Mouse (Mus musculus) large intestine, adult 2 months (tissue): ENCODE measurements around the gene Fam196b. TPM values are rescaled to one million over a fixed set of nuclear protein-coding genes. Genes with fewer than 3 reads are reported as not detected.

Experiments
- DNase-seq: peaks from one replicate; pipeline ENCODE4 v3.0.0-alpha.2; 2012; ENCODE audit warnings: low read depth, low spot score
- WGBS: fragments of 180-500 bp; shearing (Covaris S2); methylation state at CpG from one replicate; pipeline ENCODE4 v1.1.7; 2018; 5-methylcytosine and 5-hydroxymethylcytosine counted together
- polyA plus RNA-seq: library from polyadenylated mRNA; depleted of rRNA; stranded (reverse); fragments of >200 nt; gene quantifications from 2 replicates; pipeline ENCODE4 v1.2.3, GENCODE M21; 2012

Fam196b gene
- polyA plus RNA-seq, 1 experiment, result 0.04 TPM

DNA sequence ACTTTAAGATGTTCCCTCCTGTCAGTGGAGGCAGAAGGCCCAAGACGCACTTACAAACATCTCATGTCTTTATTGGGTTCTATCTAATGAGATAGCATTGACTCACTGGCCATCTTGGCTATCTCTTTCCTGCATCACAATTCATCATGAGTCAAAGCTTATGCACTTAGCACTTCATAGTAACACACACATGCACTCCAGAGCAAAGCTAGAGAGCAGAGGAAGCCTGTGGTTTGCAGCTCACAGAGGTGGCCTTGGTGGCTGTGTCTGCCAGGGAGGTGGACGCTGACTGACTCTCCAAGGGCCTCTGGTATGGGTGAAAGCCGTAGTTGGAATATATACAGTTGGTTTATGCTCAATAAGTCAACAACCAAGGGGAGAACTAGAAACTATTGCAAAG is 81.2 kb downstream of the Fam196b start:
- WGBS, result 73% methylated on average over 3 of the region's 3 CpGs
- no peak for DNase-seq

DNA sequence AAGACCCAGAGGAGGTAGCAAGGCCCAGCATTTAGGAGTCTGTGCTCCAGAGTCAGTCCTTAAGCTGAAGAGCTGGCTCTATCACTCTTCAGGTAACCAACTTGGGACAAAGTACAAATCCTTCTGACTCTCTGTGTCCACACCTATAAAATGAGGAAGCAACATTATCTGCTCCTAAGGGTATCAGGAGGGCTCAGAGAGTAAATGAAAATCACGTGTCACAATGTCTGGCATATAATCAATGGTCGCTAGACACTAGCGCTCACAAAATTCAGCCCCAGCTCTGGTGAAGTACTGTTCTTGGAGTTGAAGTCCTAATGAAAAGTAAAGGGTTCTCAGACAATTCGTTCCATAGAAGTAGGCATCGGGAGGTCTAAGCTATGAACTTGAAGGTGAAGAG is 83.0 kb downstream of the Fam196b start:
- no peak for DNase-seq
- 83% methylated on average over 5 of the region's 5 CpGs for WGBS

DNA sequence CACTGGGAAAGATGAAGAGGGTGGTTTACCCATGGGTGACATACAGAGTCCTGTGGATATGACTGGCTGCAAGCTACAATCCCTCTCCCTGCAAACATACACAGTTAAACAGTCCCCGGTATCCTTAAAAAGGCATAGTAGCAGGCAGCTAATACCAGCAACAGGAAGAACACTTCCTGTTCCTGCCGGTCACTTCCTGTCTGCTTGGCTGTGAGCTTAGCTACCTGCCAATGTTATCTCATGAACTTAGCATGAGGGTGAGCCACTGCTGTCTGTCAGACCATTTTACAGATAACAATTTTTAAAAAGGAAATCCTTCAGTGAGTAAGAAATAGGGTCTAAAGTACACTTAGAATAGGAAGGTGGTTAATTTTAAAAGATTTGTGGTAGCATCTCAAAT is 83.9 kb downstream of the Fam196b start:
- no peak for DNase-seq
- 85% methylated on average over 2 of the region's 2 CpGs for WGBS

DNA sequence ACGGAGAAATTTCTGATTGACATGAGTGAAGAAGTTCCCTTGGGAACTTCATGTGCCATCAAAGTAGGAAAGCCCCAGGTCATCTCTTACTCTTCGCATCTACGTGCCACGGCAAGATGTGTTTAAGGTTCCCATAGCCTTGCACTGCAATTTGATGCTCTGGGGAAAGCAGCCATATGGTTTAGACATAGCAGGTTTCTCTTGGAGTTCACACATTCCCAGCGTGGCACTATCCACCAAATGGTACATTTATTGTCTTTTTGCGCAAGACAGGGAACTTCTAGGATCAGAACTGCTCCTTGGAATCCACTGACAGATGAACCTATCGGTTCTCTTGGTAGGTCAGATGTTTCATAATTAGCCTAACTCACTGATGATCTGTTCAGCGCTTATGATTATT is 86.7 kb downstream of the Fam196b start:
- no peak for DNase-seq
- WGBS, result 88% methylated on average over 8 of the region's 8 CpGs

DNA sequence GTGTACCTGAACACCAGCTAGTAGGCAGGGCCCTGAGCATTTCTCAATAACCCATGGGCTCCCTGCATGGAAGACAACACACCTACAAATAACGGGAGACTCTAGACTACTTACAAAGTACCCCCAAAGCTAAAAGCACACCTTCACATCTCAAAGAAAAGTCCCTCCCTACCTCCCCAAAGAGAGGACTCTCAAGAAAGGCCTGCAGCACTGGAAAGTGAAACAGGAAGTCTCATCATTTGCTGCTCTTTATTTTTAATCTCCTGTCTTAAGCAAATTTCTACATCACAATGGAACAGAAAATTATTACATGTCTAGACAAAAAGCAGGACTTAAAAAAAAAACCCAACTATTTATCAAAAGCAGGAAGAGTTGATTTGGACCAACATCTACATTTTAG is 90.7 kb downstream of the Fam196b start:
- DNase-seq, result no peak
- WGBS, result 74% methylated on average over 1 of the region's 1 CpGs

DNA sequence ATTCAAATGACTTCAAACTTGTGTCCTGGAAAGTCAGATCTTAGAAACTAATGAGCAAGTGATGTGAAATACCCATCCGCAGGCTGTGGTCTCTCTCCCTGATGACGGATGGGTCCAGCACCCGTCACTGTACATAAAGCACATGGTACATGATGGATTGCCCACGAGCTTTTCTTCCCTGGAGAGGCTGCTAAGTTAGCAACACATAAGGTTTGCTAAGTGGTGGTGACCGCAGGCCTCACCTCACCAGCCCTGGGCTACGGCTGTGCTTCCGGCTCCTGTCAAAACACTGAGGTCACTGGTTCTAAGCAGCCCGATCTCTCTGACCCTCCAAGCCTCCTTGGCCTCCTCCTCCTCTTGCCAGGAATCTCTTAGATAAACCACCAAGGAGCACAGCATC is 91.7 kb downstream of the Fam196b start:
- 72% methylated on average over 8 of the region's 8 CpGs for WGBS
- no peak for DNase-seq

DNA sequence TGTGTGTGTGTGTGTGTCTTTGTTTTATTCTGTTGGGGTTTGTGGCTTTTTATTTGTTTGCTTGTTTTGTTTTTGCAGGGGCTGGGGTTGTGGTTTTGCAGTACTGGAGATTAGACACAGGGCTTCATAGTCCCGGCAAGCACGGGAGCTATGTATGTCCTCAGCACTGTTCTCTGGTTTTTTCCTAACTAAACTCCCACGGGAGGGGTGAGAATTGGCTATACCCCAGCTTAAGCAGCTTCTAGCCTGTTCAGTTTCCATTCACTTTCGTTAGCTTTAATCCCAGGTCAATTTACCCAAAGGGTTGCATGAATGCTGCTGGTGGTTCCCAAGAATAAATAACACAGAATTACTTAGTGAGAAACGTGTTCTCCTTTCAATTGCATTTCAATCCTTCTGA is 92.2 kb downstream of the Fam196b start:
- no peak for DNase-seq
- 49% methylated on average over 5 of the region's 5 CpGs for WGBS

DNA sequence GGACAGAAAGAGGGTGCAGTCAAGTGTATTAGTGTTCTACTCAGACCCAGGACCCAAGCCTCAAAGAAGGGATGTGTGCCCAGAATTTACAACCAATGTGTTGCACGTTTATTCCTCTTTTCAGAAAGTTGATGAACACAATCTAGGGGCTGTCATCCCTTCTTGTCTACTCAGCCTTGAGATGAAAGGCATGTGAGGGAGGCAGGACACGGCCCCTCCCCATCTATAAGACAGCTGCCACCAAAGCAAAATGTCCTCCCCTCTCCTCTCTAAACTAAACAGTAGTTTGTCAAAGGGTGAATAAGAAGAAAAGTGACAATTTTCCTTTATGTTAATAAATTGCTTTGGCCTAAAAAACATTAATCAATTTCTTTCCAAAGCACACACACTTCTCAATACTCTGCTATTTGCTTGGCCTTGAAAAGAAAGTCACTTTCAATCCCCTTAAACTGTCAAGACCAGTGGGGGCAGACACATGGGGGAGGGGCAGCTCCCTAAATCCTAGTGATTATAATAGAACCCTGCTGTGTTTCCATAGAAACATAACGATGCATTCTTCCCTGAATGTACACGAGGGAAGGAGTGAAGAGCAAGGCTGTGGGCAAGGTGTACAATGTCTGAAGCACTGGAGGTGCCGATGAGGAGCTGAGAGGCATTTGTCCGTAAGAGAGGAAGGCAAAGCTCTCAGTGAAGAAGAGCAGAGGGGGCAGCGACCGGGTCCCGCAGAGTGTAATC is 101.4 kb downstream of the Fam196b start:
- DNase-seq, result no peak
- WGBS, result 56% methylated on average over 9 of the region's 9 CpGs

DNA sequence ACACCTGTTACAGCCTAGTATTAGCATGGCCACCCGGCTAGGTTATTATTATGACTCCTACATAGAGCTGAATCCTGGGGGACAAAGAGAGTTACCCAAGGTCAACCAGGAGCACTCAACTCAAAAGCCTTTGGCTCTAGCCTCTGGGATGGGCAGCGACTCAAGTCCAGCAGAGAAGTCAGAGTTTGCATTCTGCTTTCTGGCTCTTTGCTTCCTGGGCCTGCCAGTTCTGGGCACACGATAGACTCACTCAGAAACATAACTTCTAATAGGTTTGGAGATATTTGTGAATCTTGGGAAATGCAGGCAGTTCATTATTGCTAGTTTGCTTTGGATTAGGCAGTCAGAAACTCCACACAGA is 102.0 kb downstream of the Fam196b start:
- WGBS, result 80% methylated on average over 3 of the region's 3 CpGs

DNA sequence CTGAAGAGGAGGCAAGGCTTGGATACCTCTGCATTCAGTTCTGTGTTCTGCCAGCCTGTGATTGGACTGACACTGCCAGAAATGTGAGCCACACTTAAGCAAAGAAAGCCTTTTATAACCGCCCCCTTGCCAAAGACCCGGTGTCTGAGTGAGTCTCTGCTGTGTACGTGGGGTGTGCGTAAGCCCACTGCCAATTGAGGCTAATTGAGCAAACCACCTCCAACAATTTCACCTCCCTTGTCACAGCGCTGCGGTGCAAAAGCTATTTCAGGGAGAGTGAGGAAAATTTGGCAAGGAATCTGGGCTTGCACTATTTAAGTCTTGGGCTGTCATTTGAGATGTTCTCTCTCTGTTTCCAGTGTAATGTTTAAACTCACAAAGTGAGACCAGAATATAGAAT is 106.4 kb downstream of the Fam196b start:
- WGBS, result 50% methylated on average over 6 of the region's 6 CpGs
- DNase-seq, result no peak

More for the DNA sequence above, 102.0 kb downstream of the Fam196b start:
- no peak for DNase-seq

DNA sequence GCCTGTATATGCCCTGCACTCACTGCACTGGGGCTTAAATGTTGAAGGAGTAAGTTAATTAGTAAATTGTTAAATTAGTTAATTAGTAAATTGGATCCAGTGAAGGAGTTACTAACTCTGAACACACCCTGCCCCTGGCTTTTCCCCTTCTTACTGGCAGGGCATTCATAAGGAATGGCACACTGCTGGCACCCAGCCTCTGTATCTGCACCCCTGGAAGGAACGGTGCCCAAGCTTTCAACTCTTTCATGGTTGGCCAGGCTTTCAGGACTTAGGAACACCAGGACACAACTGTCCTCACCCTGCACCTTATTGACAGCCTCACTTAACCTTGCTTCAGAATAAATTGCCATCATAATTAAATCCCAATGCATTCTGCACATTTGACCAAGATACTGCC is 109.9 kb downstream of the Fam196b start:
- DNase-seq, result no peak

DNA sequence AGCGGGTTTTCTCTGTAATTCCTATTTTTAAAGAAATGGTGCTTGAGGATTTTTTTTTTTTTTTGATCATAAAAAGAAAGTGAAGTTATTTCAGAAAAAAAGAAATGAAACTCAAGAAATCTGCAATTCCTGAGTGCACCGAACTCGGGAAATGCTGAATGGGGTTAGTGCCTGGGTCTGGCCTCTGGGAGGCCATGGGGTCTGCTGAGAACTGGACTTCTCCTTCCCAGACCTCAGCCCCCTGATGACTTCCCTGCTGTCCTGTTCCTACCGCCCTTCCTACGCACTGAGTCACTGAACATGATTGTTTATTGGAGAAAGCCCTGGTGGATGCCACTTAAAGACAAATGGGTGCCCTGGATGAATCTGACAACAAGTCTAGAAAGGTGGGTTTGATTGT is 112.6 kb downstream of the Fam196b start:
- WGBS, result 77% methylated on average over 5 of the region's 5 CpGs
- no peak for DNase-seq

More for the DNA sequence above, 109.9 kb downstream of the Fam196b start:
- 89% methylated on average over 1 of the region's 1 CpGs for WGBS

DNA sequence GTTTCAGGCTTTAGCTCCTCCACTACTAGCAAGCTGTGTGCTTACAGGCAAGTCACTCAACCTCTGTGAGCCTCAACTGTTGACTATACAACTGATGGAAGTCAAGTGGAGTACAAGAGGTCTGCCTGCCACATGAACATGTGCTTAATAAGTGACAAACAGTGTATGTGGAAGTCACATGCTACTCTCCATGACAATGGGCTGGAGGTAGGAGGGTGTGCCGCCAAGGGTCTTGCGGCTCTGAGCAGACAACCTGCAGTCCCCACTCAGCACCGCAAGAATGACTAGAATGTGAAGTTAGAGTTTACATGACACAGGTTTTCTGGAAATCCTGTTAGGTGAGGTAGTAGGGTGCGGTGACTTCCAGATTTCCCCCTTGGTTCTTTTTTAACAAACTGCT is 116.3 kb downstream of the Fam196b start:
- DNase-seq, result no peak
- WGBS, result 70% methylated on average over 4 of the region's 4 CpGs

DNA sequence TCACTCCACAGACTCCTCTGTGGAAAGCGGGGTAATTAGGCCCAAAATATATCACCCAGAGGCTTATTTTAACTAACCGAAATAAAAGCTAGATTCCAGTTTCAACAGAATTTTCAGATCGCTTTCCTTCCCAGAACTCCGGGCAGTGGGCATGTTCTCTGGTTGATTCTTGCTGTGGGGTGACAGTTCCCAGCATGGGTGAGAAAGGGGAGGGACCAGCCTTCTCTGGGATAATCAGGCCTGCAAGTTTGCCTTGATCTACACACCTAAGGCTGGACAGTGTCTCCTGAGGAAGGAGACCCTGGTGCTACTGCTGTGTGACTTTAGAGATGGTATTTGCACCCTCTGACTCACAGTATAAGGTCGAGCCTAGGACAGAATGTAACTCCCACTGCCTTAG is 116.7 kb downstream of the Fam196b start:
- WGBS, result 59% methylated on average over 5 of the region's 5 CpGs
- no peak for DNase-seq

DNA sequence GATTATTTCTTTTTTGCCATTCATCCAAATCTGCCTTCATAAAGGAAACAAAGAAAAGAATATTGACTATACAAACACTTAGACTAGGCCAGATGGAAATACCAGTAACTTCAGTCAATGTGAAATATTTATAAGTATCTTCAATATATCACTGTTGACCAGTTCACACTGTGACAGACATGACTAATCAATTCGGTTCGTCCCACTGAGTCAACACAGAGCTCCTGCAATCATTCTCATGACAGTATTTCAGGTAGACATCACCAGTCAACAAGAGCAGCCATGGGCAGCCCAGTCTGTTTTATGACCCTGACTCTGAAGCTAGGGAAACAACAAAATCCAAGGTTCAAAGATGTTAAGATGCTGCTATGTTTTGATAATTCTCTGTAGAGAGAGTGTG is 117.4 kb downstream of the Fam196b start:
- no peak for DNase-seq
- WGBS, result 69% methylated on average over 2 of the region's 2 CpGs

DNA sequence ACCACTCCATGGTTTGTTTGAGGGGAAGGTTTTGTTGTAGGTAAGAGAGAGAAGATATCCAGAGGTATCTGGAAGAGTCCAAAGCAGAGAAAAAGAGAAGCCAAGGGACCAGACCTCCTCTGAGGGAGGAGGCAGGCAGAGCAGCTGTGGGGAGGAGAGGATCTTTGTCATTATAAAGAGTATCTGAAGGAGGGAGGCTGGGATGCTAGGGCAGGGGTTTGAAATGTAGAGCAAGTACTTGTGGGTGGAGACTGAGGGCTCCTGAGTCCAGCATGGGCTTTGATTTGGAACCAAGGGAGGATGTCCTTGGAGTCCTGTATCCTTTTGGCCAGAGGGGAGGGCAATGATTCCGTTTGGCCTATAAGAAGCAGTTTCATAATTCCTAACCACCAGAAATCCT is 122.8 kb downstream of the Fam196b start:
- no peak for DNase-seq
- 72% methylated on average over 1 of the region's 1 CpGs for WGBS

DNA sequence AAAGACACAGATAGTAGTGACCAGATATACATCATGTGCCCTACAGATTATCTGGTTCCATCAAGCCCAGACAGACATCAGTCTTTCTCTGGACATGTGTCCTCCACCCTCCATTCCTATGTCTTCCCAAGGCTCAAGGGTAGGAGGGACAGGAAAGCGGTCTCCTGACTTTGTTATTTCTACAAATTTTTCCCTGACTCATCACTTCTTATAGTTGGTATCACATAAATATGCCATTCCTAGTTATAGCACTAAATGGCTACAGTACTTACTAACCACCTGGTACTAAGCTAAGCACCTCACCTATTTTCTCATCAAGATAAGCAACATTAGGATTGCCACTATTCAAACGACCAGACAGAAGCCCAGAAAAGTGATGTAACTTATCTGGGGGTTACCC is 123.8 kb downstream of the Fam196b start:
- 37% methylated on average over 2 of the region's 2 CpGs for WGBS

DNA sequence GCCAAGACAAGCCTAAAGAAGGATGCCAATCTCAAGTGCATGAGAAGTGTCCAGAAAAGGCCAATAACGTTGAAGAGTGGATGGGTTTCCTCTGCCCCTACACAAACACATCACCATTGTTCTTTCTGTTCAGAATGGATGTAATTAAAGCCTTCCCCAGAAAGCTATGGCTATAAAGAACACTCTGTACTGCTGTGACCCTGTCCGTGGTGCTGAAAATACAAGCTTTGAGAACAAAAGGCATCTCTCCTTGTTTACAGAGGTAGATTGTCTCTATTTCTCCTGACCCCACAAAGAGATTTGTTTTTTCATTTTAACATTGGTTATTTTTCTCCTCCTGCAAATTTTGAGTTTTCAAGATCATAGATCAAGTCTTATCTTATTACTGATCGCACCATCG is 133.3 kb downstream of the Fam196b start:
- no peak for DNase-seq
- 47% methylated on average over 4 of the region's 4 CpGs for WGBS

More for the DNA sequence above, 123.8 kb downstream of the Fam196b start:
- no peak for DNase-seq

DNA sequence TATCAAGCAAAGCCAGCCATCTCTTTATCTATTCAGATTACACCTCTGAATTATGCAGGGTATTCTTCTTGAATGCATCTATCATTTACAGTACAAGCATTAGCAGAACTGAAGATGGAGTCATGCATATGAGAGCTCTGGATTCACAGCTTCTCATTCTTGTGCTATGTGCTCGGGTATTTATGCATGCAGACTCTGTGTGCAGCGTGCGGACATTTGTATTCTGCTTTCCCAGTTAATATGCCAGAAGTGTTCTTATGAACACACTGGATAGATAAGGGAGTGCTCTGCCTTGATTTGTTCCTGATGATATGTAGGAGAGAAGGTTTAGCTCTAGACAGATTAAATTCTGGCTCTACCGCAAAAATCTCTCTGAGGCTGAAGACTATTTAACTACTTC is 135.3 kb downstream of the Fam196b start:
- WGBS, result 91% methylated on average over 4 of the region's 4 CpGs
- no peak for DNase-seq

DNA sequence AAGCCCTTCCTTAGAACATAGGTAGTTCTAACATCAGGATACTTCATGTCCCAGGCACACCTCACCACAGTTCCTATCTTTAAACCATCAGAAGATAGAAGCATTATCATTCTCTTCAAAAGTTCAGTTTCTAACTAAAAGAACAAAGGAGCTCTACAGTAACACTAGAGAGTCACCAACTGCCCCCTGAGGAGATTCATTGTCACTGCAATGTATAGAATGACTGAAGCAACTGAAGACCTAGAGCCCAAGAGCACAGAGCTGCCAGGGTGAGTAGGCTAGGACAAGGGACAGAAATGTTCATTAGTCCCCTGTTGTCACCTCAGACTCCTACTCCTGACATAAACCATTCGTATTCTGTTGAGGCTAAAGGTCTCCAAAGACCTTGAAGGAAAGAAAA is 152.4 kb downstream of the Fam196b start:
- no peak for DNase-seq
- WGBS, result 43% methylated on average over 1 of the region's 1 CpGs

DNA sequence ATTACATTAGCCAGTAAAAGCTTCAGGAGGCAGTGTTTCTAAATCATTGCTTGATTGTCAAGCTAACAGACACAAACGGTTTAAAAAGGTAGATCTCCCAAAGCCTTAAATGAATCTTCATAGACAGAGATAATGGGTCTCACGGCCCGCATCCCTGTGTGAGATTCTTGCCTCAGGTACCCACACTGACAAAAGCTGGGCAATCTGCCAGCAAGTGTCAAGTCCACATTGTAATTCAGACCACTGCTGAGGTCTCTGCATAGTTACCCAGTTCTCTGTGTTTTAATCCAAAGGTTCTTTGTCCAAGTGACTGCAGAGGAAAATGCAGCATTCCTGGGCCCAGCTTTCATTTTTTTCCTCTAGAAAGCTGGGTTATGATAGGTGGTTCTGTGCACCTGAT is 153.9 kb downstream of the Fam196b start:
- 72% methylated on average over 3 of the region's 3 CpGs for WGBS
- no peak for DNase-seq

DNA sequence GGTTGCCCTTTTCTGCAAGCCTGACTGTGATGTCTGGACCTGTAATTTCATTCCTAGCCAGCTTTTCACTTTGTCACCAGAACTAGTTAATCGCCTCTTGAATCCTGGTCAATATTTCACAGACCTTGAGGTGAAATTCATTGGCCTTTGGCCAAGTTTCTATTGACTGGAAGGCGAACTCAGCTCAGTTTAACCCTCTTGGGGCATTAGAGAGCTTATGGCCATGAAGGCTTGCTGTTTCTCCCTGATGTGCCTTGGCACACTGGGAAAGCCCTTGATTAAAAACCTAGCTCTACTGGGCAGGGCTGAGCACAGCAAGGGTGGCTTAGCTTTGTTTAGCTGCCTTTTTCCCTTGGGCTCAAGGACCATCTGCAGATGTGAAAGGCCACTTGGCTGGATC is 155.2 kb downstream of the Fam196b start:
- 53% methylated on average over 2 of the region's 2 CpGs for WGBS
- no peak for DNase-seq
